Mouse (Mus musculus) inflammation-experienced regulatory T-cells, adult 6 months (primary cell): Measurements from ENCODE around the gene 1700025F22Rik. TPM values are rescaled to one million over a fixed set of nuclear protein-coding genes. Genes with fewer than 3 reads are reported as not detected.
"Not testable (repeated sequence)": the region's sequence is repeated elsewhere in the genome, so short reads cannot be mapped to it uniquely, and the experiment has no call there.

Experiments used
- ATAC-seq: one replicate; pipeline ENCODE4 v1.8.0; 2017
- polyA plus RNA-seq, 3 experiments: library from polyadenylated mRNA; unstranded; fragments of 100-300 nt; shearing (Covaris generic); gene quantifications; one replicate each; pipeline ENCODE4 v1.2.1; 2017

1700025F22Rik gene
- polyA plus RNA-seq = not detected

- no peak for ATAC-seq
Measured at GRCm38 (mm10) chr19:11165172-11165571, at the start of gene 1700025F22Rik. TSS of gene 1700025F22Rik (minus strand) at chr19:11165320.

GRCm38 (mm10) chr19:11196546-11196945 is 31.4 kb upstream of the 1700025F22Rik start, which contains the start of gene Ms4a13:
TSS of gene Ms4a13 (minus strand) at chr19:11196737.
- no peak for ATAC-seq

GRCm38 (mm10) chr19:11192552-11192951 is 27.4 kb upstream of the 1700025F22Rik start:
- no peak for ATAC-seq

- ATAC-seq = no peak
Measured at GRCm38 (mm10) chr19:11184121-11184520, 19.0 kb upstream of the 1700025F22Rik start.

- no peak for ATAC-seq
Measured at GRCm38 (mm10) chr19:11177464-11177863, 12.3 kb upstream of the 1700025F22Rik start.

GRCm38 (mm10) chr19:11157890-11158289 is 7.2 kb downstream of the 1700025F22Rik start:
- not testable (repeated sequence) for ATAC-seq

- ATAC-seq = no peak
Measured at GRCm38 (mm10) chr19:11135336-11135735, 29.8 kb downstream of the 1700025F22Rik start.

- no peak for ATAC-seq
Measured at GRCm38 (mm10) chr19:11134852-11135251, 30.3 kb downstream of the 1700025F22Rik start.

GRCm38 (mm10) chr19:11130776-11131175 is 34.3 kb downstream of the 1700025F22Rik start, which contains the start of gene 1700017D01Rik:
TSS of gene 1700017D01Rik (minus strand) at chr19:11130876.
- ATAC-seq = not testable (repeated sequence)

- peak; percentile 56 for ATAC-seq
Measured at GRCm38 (mm10) chr19:11129702-11130101, 35.4 kb downstream of the 1700025F22Rik start.

- ATAC-seq = peak; percentile 97
Measured at GRCm38 (mm10) chr19:11121016-11121420, 44.1 kb downstream of the 1700025F22Rik start.

GRCm38 (mm10) chr19:11119338-11119737 is 45.8 kb downstream of the 1700025F22Rik start:
- ATAC-seq = no peak

- peak; percentile 32 for ATAC-seq
Measured at GRCm38 (mm10) chr19:11107746-11108145, 57.4 kb downstream of the 1700025F22Rik start.

GRCm38 (mm10) chr19:11101880-11102279 is 63.2 kb downstream of the 1700025F22Rik start:
- ATAC-seq = no peak

- no peak for ATAC-seq
Measured at GRCm38 (mm10) chr19:11098401-11098800, 66.7 kb downstream of the 1700025F22Rik start.

GRCm38 (mm10) chr19:11092131-11092530 is 73.0 kb downstream of the 1700025F22Rik start:
- ATAC-seq = peak; percentile 70

Other genes starting within 250 kb of the 1700025F22Rik start
- gene Zp1, start 244.7 kb downstream of the 1700025F22Rik start, polyA plus RNA-seq = not detected
- under 1 TPM in 1 of 3 experiments, not detected in 2; 0.22 TPM for gene Ptgdr2, start 228.2 kb downstream of the 1700025F22Rik start, polyA plus RNA-seq
- gene Ccdc86, start 216.1 kb downstream of the 1700025F22Rik start, polyA plus RNA-seq = 1 to 10 TPM; 7.7 to 9.0 (median 7.9) TPM
- not detected for gene Ms4a10, start 190.7 kb downstream of the 1700025F22Rik start, polyA plus RNA-seq
- gene Ms4a15, start 172.1 kb downstream of the 1700025F22Rik start, polyA plus RNA-seq = not detected
- gene Ms4a18, start 147.3 kb downstream of the 1700025F22Rik start, polyA plus RNA-seq = not detected
- under 1 TPM in 1 of 3 experiments, not detected in 2; 0.54 TPM for gene Ms4a8a, start 84.2 kb downstream of the 1700025F22Rik start, polyA plus RNA-seq
- gene 1700017D01Rik, start 34.4 kb downstream of the 1700025F22Rik start, polyA plus RNA-seq = not detected
- not detected for gene Ms4a13, start 31.4 kb upstream of the 1700025F22Rik start, polyA plus RNA-seq
- gene Ms4a12, start 67.1 kb upstream of the 1700025F22Rik start, polyA plus RNA-seq = not detected
- 10 to 100 TPM in 1 of 3 experiments, 1 to 10 TPM in 1, under 1 TPM in 1; 0.94 to 10.9 (median 6.5) TPM for gene Ms4a1, start 100.9 kb upstream of the 1700025F22Rik start, polyA plus RNA-seq
- gene Ms4a5, start 118.6 kb upstream of the 1700025F22Rik start, polyA plus RNA-seq = not detected
- not detected for gene Ms4a14, start 149.1 kb upstream of the 1700025F22Rik start, polyA plus RNA-seq
- gene Ms4a7, start 170.8 kb upstream of the 1700025F22Rik start, polyA plus RNA-seq = under 1 TPM in 1 of 3 experiments, not detected in 2; 0.68 TPM
- gene Ms4a4a, start 210.2 kb upstream of the 1700025F22Rik start, polyA plus RNA-seq = 1 to 10 TPM in 2 of 3 experiments, not detected in 1; 1.2 to 3.9 TPM
- 10 to 100 TPM; 37.0 to 78.1 (median 53.9) TPM for gene Ms4a4c, start 239.4 kb upstream of the 1700025F22Rik start, polyA plus RNA-seq